Mouse (Mus musculus) hindbrain, embryonic 15.5 days (tissue): ENCODE data around the gene Rps6ka4. TPM values are rescaled to one million over a fixed set of nuclear protein-coding genes. Genes with fewer than 3 reads are reported as not detected.

Experiments
- ATAC-seq: fragments of 200-750 bp; cut with Nextera tagmentation; 2 replicates; pipeline ENCODE4 v1.8.0; 2017; ENCODE audit warnings: low read depth, moderate number of reproducible peaks, moderate TSS enrichment; ENCODE audit not compliant: low FRiP score
- H3K27ac ChIP-seq: fragments of 300-500 bp; sonication (generic); replicated peaks from 2 replicates; pipeline ENCODE4 v1.5.1; 2015; ENCODE audit warnings: mild to moderate bottlenecking, inconsistent platforms
- H3K27me3 ChIP-seq: fragments of 300-500 bp; sonication (generic); 2 replicates; pipeline ENCODE4 v1.6.1; 2015; ENCODE audit warnings: control low read depth, inconsistent platforms
- H3K36me3 ChIP-seq: fragments of 300-500 bp; sonication (generic); 2 replicates; pipeline ENCODE4 v1.6.1; 2015; ENCODE audit warnings: control low read depth, inconsistent platforms
- H3K4me1 ChIP-seq: fragments of 300-500 bp; sonication (generic); replicated peaks from 2 replicates; pipeline ENCODE4 v1.6.1; 2015; ENCODE audit warnings: control low read depth, inconsistent platforms
- H3K4me2 ChIP-seq: fragments of 300-500 bp; sonication (generic); 2 replicates; pipeline ENCODE4 v1.6.1; 2015; ENCODE audit warnings: moderate library complexity, mild to moderate bottlenecking, inconsistent platforms
- H3K4me3 ChIP-seq: fragments of 300-500 bp; sonication (generic); 2 replicates; pipeline ENCODE4 v1.5.1; 2015; ENCODE audit warnings: mild to moderate bottlenecking, inconsistent platforms
- H3K9ac ChIP-seq: fragments of 300-500 bp; sonication (generic); 2 replicates; pipeline ENCODE4 v1.6.1; 2015; ENCODE audit warnings: inconsistent platforms
- H3K9me3 ChIP-seq: fragments of 300-500 bp; sonication (generic); 2 replicates; pipeline ENCODE4 v1.6.1; 2016; ENCODE audit warnings: control low read depth, inconsistent platforms
- WGBS: fragments of 180-500 bp; shearing (Covaris S2); methylation state at CpG from one replicate; pipeline ENCODE4 v1.1.7; 2015; 5-methylcytosine and 5-hydroxymethylcytosine counted together
- microRNA-seq: library from miRNA; unstranded; fragments of <30 nt; microRNA quantifications from one replicate; pipeline ENCODE4, GENCODE M21; 2016
- polyA plus RNA-seq: library from polyadenylated mRNA; unstranded; fragments of >200 nt; fragmentation: Nextera tagmentation; extraction: Ambion mirVana; gene quantifications from 2 replicates; pipeline ENCODE4 v1.2.1, GENCODE M21; 2015

Gene Rps6ka4
- polyA plus RNA-seq, 1 experiment from 2014 or later, result 13.3 TPM

GRCm38 (mm10) chr19:6825384-6825783 is 15.1 kb downstream of the Rps6ka4 start:
- H3K4me3 ChIP-seq, result no peak overlapping the region
- ATAC-seq, result no peak
- no peak overlapping the region for H3K27ac ChIP-seq
- 0 out of 2 replicates have a peak, but pooled peaks cover 3% of the 10 kb centered on the region for H3K36me3 ChIP-seq
- peaks cover 19% of the 10 kb centered on the region for H3K27me3 ChIP-seq
- peaks cover 16% of the 10 kb centered on the region for H3K4me1 ChIP-seq
- no peaks in the 10 kb centered on the region for H3K9me3 ChIP-seq
- 85% methylated on average over 6 of the region's 6 CpGs for WGBS
- H3K4me2 ChIP-seq, result no peak overlapping the region
- H3K9ac ChIP-seq, result no peak overlapping the region

DNA sequence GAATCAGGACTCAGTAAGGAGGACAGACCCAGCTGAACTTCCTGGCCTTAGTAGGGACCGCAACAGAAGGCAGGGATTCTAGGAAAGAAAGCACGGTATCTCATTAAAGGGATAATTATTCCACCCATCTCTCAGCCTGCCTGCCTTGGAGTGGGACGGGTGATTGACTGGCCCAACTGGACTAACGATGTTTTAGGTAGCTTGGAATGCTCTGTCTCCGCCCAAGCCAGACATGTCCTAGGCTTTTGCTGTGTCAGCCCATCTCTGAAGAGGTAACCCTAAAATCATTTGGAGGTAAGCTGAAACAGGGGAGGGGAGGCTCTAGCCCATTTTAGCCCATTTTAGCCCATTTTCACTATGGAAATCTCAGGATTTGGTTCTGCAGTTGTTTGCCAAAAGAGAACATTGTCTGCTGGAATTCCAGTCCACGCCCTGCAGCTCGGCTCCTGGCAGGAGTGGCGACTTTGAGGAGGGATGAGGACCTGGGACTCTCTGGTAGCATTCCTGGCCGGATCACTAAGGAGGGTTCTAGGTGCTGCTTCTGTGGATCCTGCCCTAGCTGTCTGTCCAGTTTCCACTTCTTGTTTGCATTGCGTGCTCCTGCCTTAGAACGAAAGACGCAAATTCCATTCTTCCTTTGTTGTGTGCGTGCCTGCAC is 19.8 kb downstream of the Rps6ka4 start:
- Histone ChIP-seq H3K4me2 (no peak overlapping the region), H3K36me3 (no peaks in the 10 kb centered on the region), H3K4me3 (no peak overlapping the region), H3K9me3 (no peaks in the 10 kb centered on the region), H3K27me3 (no peaks in the 10 kb centered on the region), H3K27ac (no peak overlapping the region), H3K4me1 (no peaks in the 10 kb centered on the region), H3K9ac (no peak overlapping the region)
- WGBS, result 85% methylated on average over 13 of the region's 13 CpGs
- ATAC-seq, result no peak

DNA sequence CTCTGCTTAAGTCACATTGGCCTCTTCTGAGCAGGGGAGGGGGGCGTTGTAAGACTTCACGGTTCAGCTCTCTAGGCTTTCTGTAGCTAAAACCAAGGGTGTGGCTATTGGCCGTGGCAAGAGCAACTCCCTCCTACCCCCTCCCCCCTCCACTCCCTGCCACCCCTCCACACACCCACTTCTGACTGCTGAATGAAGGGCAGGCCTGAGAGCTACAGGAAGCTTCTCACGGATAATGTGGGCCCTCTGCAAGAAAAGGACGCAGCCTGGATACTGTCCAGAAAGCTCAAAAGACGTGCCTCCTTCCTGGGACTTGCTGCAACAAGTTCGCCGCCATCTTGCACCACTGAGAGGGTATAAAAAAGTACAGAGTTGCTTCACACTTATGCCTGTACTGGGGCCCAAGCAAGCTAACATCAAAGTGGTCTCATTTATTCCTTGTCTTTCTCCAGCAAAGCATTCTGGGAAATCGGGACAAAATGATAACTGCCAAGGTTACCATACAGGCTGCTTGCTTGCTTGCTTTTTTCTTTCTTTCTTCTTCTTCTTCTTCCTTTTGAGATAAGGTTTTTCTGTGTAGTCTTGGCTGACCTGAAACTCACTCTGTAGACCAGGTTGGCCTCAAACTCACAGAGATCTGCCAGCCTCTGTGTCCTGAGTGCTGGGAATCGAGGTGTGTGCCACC is 21.2 kb downstream of the Rps6ka4 start:
- Histone ChIP-seq H3K4me3 (no peak overlapping the region), H3K9ac (no peak overlapping the region), H3K4me2 (no peak overlapping the region), H3K4me1 (peaks cover 3% of the 10 kb centered on the region), H3K27ac (no peak overlapping the region), H3K36me3 (no peaks in the 10 kb centered on the region), H3K9me3 (no peaks in the 10 kb centered on the region), H3K27me3 (no peaks in the 10 kb centered on the region)
- 42% methylated on average over 10 of the region's 10 CpGs for WGBS
- ATAC-seq, result no peak

GRCm38 (mm10) chr19:6814958-6815357 is 25.5 kb downstream of the Rps6ka4 start:
- 95% methylated on average over 3 of the region's 3 CpGs for WGBS
- no peak overlapping the region for H3K27ac ChIP-seq
- no peak overlapping the region for H3K9ac ChIP-seq
- no peak overlapping the region for H3K4me3 ChIP-seq
- no peak overlapping the region for H3K4me2 ChIP-seq
- no peaks in the 10 kb centered on the region for H3K36me3 ChIP-seq
- H3K9me3 ChIP-seq, result no peaks in the 10 kb centered on the region
- ATAC-seq, result no peak
- no peaks in the 10 kb centered on the region for H3K27me3 ChIP-seq
- H3K4me1 ChIP-seq, result peaks cover 6% of the 10 kb centered on the region

DNA sequence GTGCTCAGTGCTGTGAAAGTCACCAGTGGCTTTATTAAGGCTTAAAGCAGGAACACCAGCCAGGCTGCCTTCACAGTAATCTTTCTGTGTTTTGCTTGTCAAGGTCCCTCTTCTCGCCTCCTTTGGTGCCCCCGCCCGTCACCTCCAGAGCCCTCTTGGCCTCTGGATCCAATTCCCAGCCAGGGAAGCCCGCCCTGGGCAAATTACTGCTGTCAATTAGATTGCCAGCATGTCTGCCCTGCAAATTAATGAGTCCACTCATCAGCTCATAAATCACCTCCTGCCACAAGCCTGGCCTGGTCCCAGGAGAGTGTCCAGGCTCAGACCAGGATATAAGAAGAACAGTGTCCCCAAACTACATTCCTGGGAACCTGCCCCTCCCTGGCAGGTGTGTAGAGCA is 26.1 kb downstream of the Rps6ka4 start:
- WGBS, result 37% methylated on average over 4 of the region's 4 CpGs
- no peaks in the 10 kb centered on the region for H3K27me3 ChIP-seq
- ATAC-seq, result 0 out of 2 replicates have a peak, but pooled peaks have one; percentile 30
- H3K9me3 ChIP-seq, result no peaks in the 10 kb centered on the region
- H3K4me2 ChIP-seq, result no peak overlapping the region
- no peak overlapping the region for H3K4me3 ChIP-seq
- 0 out of 2 replicates have a peak overlapping the region, but pooled peaks have one; percentile 34 for H3K27ac ChIP-seq
- peaks cover 6% of the 10 kb centered on the region for H3K4me1 ChIP-seq
- no peaks in the 10 kb centered on the region for H3K36me3 ChIP-seq
- no peak overlapping the region for H3K9ac ChIP-seq

Small RNA genes within 50 kb of the gene (microRNA-seq; reads per million reads assigned to microRNA genes)
- not detected for gene Mir5046

Other genes with a start within 250 kb of the Rps6ka4 start
- 0.79 and 1.1 TPM in 2 replicates for gene Ccdc88b, start 17.6 kb upstream of the Rps6ka4 start, polyA plus RNA-seq
- gene Trmt112, start 69.1 kb upstream of the Rps6ka4 start, polyA plus RNA-seq, result 104 TPM in 2 replicates
- 375 and 392 TPM in 2 replicates for gene Prdx5, start 69.5 kb upstream of the Rps6ka4 start, polyA plus RNA-seq
- 17.5 and 18.7 TPM in 2 replicates for gene Esrra, start 81.2 kb upstream of the Rps6ka4 start, polyA plus RNA-seq
- gene Catsperz, start 84.7 kb upstream of the Rps6ka4 start, polyA plus RNA-seq, result 2.0 and 3.1 TPM in 2 replicates
- gene Kcnk4, start 93.9 kb upstream of the Rps6ka4 start, polyA plus RNA-seq, result 9.0 and 13.1 TPM in 2 replicates
- 90.1 and 99.1 TPM in 2 replicates for gene Bad, start 101.2 kb upstream of the Rps6ka4 start, polyA plus RNA-seq
- 64.0 and 79.2 TPM in 2 replicates for gene Gpr137, start 101.8 kb upstream of the Rps6ka4 start, polyA plus RNA-seq
- gene Ppp1r14b, start 134.3 kb upstream of the Rps6ka4 start, polyA plus RNA-seq, result 210 and 211 TPM in 2 replicates
- 13.6 and 14.0 TPM in 2 replicates for gene Plcb3, start 135.8 kb upstream of the Rps6ka4 start, polyA plus RNA-seq
- gene Fkbp2, start 139.9 kb upstream of the Rps6ka4 start, polyA plus RNA-seq, result 147 and 160 TPM in 2 replicates
- 63.9 and 67.5 TPM in 2 replicates for gene Vegfb, start 147.0 kb upstream of the Rps6ka4 start, polyA plus RNA-seq
- 23.7 and 24.2 TPM in 2 replicates for gene Dnajc4, start 151.9 kb upstream of the Rps6ka4 start, polyA plus RNA-seq
- 22.8 and 23.9 TPM in 2 replicates for gene Nudt22, start 155.5 kb upstream of the Rps6ka4 start, polyA plus RNA-seq
- gene Trpt1, start 155.5 kb upstream of the Rps6ka4 start, polyA plus RNA-seq, result 21.5 and 21.8 TPM in 2 replicates
- 4.5 and 5.2 TPM in 2 replicates for gene Fermt3, start 178.8 kb upstream of the Rps6ka4 start, polyA plus RNA-seq
- gene Stip1, start 199.3 kb upstream of the Rps6ka4 start, polyA plus RNA-seq, result 218 and 229 TPM in 2 replicates
- 5.5 and 6.1 TPM in 2 replicates for gene Macrod1, start 216.2 kb upstream of the Rps6ka4 start, polyA plus RNA-seq